Mouse (Mus musculus) liver, embryonic 14.5 days (tissue): ENCODE data around the gene Efna5.

Source experiments
- CTCF ChIP-seq: IDR thresholded peaks from 2 replicates; pipeline ENCODE4 v1.5.1; 2016; ENCODE audit warnings: antibody characterized with exemption, low read depth, control low read depth
- EP300 ChIP-seq: IDR thresholded peaks from 2 replicates; pipeline ENCODE4 v1.6.1; 2016; ENCODE audit warnings: antibody characterized with exemption, low read depth

DNA sequence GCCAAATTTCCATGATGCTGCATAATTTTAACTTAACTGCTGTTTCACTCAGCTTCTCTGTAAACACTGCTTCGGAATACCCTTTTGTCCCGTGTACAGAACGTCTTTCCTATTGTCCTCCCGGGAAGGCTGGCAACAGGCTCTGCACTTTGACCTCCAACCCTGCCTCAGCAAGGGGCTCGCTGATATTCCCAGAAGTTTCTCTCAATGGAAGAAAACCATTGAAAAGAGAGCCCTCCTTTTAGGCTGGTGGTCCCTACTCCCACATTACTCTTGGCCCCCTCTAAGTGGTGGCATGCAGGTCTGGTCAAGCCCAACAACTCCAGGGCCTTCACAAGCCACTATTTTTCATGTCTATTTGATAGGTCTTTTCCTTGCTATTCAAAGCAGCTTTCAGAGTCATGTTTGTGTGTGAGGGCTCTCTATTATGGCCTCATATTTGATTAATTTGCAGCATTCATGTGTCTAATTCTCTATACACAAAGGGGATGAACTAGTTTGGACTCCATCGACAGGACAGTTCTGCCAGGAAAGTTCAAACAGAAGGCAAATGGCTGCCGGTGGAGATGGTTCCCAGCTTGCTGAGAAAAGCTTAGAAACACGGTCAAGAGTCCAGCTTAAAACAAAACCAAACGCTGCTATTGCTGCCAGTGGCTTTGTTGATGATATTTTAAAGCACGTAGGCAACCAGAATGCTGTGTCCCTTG lies 103.1 kb downstream of the Efna5 start:
- TF ChIP-seq CTCF: no peak
- no peak for TF ChIP-seq EP300
